Mouse (Mus musculus) embryonic fibroblast, embryonic 13.5 days (primary cell): ENCODE data around the gene Hist1h2bj.

ENCODE experiments used
- CTCF ChIP-seq: IDR thresholded peaks from 2 replicates; pipeline ENCODE4 v1.5.1; 2011; ENCODE audit warnings: mild to moderate bottlenecking, control low read depth, low read length, moderate library complexity, borderline replicate concordance; ENCODE audit not compliant: insufficient read depth
- POLR2A ChIP-seq: IDR thresholded peaks from 2 replicates; pipeline ENCODE4 v1.6.1; 2011; ENCODE audit warnings: low read depth, mild to moderate bottlenecking, control low read depth, low read length, moderate library complexity

DNA sequence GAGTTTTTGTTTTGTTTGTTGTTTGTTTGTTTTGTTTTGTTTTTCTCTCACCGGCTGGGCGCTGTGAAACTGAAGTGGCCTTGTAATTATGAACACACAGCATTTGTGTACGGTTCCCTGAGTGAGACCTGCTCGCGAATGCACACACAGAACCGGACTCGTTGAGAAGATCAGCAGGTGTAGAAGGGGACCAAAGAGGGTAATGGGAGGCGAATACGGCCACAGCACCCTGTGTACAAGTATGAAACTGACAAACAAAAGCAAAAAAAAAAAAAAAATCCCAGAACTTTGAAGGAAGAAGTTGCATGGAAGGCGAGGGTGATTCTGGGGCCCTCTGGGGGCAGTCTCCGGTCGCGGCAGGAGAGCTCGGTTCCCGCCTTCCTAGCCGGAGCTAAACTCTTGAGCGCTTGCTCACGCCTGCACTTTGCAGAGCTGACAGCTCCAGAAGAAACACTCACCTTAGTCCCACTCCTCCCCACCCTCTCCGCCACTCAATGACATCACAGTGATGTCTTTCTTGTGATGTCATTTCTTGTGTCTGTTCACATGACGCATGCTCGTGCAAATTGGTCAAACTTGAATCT lies 47.6 kb upstream of the Hist1h2bj start:
- TF ChIP-seq POLR2A (no peak), CTCF (no peak)
